In the genomic region with DNA sequence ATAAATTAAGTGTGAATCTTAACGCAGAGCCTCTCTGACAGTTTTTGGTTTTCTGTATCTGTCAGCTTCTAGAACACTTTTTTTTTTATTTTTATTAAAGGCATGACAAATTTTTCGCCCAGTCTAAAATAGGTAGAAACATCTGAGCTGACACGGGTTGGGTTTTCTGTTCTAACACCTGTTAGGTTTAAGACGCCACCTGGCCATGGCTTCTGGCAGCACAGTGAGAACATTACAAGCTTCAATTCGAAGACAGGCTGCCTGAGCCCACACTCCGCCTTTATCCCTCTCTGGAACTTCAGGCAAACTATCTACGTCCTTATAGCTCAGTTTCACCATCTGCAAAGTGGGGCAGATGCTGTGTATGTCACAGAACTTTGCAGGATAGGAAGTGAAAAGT, we compare ENCODE assay signal across 18 mouse cellular contexts.
"Had no signal": no experiment of that assay in that cellular context is flagged by ENCODE, and none has a peak within 500 bp of the region (broad histone marks: within the 10 kb centered on the region; RNA-seq: fewer than 3 reads in every experiment).

No protein-coding gene starts in this region.

- ATAC-seq: liver, postnatal 0 days; lung, postnatal 0 days; midbrain, embryonic 13.5 days; midbrain, embryonic 15.5 days had no signal

- H3K27me3 ChIP-seq: lung, embryonic 15.5 days; megakaryocyte, embryonic 14.5 days; midbrain, embryonic 13.5 days; midbrain, embryonic 15.5 days; neural tube, embryonic 12.5 days; stomach, embryonic 15.5 days had no signal

- H3K36me3 ChIP-seq: lung, embryonic 15.5 days; midbrain, embryonic 13.5 days; midbrain, embryonic 15.5 days; neural tube, embryonic 12.5 days; stomach, embryonic 15.5 days had no signal

- H3K27ac ChIP-seq: lung, embryonic 15.5 days; macrophage; midbrain, embryonic 13.5 days; midbrain, embryonic 15.5 days; neural tube, embryonic 12.5 days; stomach, embryonic 15.5 days; stomach, postnatal 0 days had no signal

- DNase-seq: liver, postnatal 0 days; lung, adult 2 months; lung, postnatal 14 days; lung, postnatal 36 days; right cerebral cortex, postnatal 14 days; thymus, adult 18-20 months; thymus, postnatal 14 days; thymus, postnatal 36 days had no signal

- H3K4me1 ChIP-seq: lung, embryonic 15.5 days; megakaryocyte, embryonic 14.5 days; midbrain, embryonic 15.5 days; neural tube, embryonic 12.5 days; stomach, embryonic 15.5 days had no signal

- H3K9ac ChIP-seq: liver, postnatal 0 days; lung, embryonic 15.5 days; midbrain, embryonic 13.5 days; midbrain, embryonic 15.5 days; neural tube, embryonic 12.5 days; stomach, embryonic 15.5 days had no signal

- H3K4me3 ChIP-seq: lung, embryonic 15.5 days; megakaryocyte, embryonic 14.5 days; midbrain, embryonic 13.5 days; midbrain, embryonic 15.5 days; neural tube, embryonic 12.5 days; stomach, embryonic 15.5 days had no signal

- H3K9me3 ChIP-seq: lung, embryonic 15.5 days; megakaryocyte, embryonic 14.5 days; midbrain, embryonic 13.5 days; midbrain, embryonic 15.5 days; neural tube, embryonic 12.5 days; stomach, embryonic 15.5 days had no signal

- H3K4me2 ChIP-seq: lung, embryonic 15.5 days; midbrain, embryonic 11.5 days; midbrain, embryonic 13.5 days; midbrain, embryonic 15.5 days; neural tube, embryonic 12.5 days; stomach, embryonic 15.5 days had no signal
